Mouse (Mus musculus): ENCODE results near the gene Prr3.
"Not testable (repeated sequence)": the region's sequence is repeated elsewhere in the genome, so short reads cannot be mapped to it uniquely, and the experiment has no call there.

The Prr3 gene

DNA sequence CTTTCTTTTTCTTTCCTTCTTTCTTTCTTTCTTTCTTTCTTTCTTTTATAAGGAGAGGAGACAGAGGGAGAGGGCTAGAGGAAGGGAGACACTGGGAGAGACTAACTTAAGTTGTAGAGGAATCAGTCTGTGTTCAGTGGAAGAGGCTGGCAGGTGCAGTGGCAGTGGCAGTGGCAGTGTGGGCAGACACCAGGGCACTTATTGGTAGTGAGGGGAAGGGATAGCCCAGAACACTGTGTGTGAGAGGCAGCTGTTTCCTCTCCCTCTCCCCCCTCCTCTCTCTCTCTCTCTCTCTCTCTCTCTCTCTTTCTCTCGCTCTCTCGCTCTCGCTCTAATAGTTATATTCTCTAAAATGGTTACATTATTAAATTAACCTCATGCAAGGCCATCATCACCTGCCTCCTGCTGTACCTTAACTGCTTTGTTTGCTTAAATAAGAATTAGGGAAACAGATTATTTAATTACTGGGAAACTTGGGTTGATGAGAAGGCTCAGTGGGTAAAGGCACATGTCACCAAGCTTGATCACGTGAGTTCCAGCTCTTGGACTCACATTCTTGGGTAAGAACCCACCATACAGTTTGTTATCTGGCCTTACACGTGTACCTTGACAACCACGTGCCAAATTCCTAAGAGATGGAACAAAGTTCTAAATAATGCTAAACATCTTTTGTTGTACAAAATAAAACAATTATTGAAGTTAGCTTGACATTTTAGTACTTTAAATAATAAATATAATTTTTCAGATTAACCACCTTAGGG, 18.7 kb upstream of the Prr3 start:
- no peak for DNase-seq (ENCODE audit: low spot score in 2 of 2)

GRCm38 (mm10) chr17:35997713-35998510, 17.9 kb upstream of the Prr3 start:
- DNase-seq (ENCODE audit: low spot score in 2 of 2): peak in 1 of 2 experiments; percentile 26

DNA sequence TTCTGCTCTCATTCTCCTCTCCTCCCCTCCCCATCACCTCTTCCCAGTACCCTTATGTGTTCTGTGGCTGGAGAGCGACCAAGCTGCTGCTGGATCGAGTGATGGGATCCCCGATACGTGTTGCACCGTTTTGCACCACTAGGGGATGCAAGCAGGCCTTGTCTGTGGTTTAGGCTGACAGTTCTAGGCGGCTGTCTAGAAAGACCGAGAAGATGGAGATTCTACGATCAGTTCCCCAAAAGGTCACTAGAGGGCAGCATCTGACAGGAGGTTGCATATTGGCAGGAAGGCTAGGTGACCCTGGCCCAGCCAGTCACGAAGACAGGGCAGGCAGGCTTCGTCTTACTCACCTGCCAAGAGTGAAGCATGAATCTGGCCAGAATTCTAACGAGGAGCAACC, 16.9 kb upstream of the Prr3 start:
- DNase-seq (ENCODE audit: low spot score in 2 of 2): peak; percentile 90 to 93

DNA sequence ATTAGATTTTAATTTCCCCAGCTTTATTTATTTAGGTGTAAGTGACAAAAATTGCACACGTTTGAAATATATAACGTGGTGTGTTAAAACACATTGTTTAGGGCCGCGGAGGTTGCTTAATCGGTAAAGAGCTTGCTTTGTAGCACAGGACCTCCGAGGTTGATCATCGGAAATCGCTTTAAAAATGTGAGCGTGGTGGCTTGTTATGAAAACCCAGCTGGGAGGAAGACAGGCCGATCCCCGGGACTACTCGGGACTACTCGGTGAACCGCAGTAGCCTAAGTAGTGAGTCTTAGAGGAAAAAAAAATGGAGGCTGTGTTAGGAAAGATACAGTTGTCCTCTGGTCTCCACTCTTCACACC, 14.8 kb upstream of the Prr3 start:
- no peak for DNase-seq (ENCODE audit: low spot score in 2 of 2)

DNA sequence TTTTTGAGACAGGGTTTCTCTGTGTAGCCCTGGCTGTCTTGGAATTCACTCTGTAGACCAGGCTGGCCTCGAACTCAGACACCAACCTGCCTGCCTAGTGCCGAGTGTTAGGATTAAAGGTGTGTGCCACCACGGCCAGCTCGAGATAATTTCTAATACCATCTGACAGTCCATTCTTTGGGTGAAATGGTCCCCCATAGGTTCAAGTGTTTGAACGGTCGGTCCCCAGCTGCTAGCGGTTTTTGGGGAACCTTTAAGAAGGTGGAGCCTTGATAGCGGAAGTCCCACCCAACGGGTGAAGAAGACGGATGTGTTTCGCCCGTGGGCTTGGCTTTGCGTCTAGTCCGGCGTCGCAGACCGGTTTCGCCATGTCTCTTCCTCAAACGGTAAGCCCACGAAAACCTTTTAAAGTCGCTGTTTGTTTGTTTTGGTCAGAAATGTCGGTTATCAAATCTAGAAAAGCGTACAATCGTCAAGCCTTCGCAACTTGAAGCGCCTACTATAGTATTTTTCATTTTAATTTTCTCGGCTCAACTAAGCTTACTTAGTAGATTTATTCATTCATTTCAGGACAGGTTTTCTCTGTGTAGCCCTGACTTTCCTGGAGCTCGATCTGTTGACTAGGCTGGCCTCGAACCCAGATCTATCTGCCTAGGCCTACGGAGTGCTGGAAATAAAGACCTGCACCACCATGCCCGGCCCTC, 14.3 kb upstream of the Prr3 start:
- peak; percentile 44 to 79 for DNase-seq (ENCODE audit: low spot score in 2 of 2)

DNA sequence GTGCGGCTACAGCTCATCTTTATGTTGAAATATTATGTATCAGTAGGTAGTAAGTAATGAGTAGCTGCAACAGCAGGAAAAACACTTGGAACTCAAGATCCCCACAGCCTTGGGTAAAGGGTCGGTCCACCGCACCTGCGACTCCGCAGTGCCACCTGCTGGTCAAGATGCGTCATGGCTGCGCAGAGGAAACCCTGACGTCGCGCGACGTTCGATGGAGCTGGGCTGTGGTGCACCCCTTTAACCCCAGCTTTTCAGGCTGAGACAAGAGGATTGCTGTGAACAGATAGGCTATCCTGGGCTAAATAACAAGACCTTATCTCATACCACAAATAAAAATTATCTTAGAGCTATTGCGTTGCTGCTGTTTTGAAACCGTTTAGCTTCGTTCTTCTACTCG, 13.6 kb upstream of the Prr3 start:
- DNase-seq (ENCODE audit: low spot score in 2 of 2): peak; percentile 62 to 63

- no peak for DNase-seq (ENCODE audit: low spot score in 2 of 2)
Observed at GRCm38 (mm10) chr17:35991781-35992180, 11.7 kb upstream of the Prr3 start.

DNA sequence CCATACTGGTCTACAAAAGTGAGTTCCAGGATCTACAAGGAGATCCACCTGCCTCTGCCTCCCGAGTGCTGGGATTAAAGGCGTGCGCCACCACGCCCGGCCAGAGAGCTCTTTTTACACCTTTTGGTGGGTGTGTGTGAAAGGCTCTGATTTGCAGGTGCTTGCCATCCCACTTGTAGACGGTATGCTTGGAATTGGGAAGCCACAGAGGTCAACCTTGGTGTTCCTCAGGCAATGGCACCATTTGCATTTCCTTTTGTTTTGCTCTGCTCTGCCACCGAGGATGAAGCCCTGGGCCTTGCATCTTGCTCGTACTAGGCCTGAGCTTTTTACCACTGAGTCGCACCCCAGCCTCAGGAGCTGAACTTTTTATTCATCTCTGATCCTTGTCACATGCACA, 1.7 kb upstream of the Prr3 start:
- no peak for DNase-seq (ENCODE audit: low spot score in 2 of 2)

DNA sequence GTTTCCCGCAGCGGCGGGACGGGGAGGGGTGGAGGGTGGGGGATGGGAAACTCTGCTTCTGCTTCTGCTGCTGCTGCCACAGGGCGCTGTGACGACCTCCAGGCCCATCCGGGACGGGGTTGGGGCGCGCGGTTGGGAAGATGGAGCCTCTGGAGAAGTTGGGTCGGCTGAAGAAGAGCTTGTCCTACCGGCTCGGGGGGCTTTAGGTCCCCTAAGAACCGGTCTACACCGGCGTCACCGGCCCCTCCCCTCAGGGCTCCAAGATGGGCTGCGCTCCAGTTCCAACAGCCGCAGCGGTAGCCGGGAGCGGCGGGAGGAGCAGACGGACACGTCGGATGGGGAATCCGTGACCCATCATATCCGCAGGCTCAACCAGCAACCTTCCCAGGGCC, 323 bp upstream of the Prr3 start:
- peak; percentile 24 to 53 for DNase-seq (ENCODE audit: low spot score in 2 of 2)

GRCm38 (mm10) chr17:35978811-35979400, 1.1 kb downstream of the Prr3 start:
- DNase-seq (ENCODE audit: low spot score in 2 of 2): no peak

GRCm38 (mm10) chr17:35972131-35972530, 7.9 kb downstream of the Prr3 start:
- DNase-seq (ENCODE audit: low spot score in 2 of 2): no peak

GRCm38 (mm10) chr17:35969418-35970389, 10.3 kb downstream of the Prr3 start, which contains the start of gene Abcf1:
Abcf1 (minus strand) TSS chr17:35969761.
- DNase-seq (ENCODE audit: low spot score in 2 of 2): peak; percentile 96 to 99

GRCm38 (mm10) chr17:35967621-35968020, 12.4 kb downstream of the Prr3 start:
- no peak for DNase-seq (ENCODE audit: low spot score in 2 of 2)

DNA sequence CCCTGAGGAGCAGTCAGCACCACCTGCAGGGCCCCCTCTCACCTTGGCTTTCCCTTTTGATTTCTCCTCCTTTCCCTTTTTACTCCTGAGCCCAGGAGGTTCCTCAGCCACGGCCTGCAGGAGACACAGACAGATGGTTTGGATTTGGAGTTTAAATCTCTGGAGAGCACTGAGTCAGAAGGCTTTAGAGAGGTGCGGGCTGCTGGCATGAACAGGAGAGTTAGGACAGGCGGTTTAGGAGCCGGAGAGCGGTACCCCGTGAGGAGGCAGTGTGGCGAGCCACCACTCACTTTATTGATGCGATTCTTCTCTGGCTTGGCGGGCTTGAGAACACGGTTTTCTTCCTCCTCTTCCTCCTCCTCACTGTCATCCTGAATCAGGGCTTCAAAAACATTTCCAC, 16.8 kb downstream of the Prr3 start:
- no peak for DNase-seq (ENCODE audit: low spot score in 2 of 2)

DNA sequence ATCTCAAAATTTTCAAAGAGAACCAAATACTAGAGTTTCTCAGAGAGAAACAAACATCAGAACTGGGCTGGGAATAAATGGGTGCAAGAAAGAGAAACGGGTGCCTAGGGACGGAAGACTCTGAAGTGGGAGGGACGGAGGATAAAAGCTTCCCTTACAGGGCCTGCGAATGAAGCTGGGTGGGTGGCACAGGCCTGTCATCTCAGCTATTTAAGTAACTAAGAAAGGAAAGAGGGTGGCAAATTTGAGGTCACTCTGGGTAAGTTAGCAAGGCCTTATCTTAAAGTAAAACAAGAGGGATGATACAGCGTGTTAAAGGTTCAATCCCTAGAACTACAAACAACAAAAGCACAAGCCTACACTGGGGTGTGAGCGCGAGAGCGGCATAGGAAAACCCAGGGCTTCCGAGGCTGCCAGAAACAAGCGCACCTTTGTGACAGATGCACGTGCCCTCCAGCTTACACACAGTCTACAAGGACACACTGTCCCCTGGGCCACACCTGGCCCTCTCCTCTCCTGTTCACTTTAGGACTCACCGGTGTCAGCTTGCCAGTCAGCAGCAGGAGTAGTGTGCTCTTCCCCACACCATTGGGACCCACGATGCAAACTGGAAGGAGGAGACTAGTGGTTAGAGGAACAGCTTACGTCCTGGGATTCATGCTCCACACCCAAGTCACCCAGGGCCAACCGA, 21.4 kb downstream of the Prr3 start:
- no peak for DNase-seq (ENCODE audit: low spot score in 2 of 2)

DNA sequence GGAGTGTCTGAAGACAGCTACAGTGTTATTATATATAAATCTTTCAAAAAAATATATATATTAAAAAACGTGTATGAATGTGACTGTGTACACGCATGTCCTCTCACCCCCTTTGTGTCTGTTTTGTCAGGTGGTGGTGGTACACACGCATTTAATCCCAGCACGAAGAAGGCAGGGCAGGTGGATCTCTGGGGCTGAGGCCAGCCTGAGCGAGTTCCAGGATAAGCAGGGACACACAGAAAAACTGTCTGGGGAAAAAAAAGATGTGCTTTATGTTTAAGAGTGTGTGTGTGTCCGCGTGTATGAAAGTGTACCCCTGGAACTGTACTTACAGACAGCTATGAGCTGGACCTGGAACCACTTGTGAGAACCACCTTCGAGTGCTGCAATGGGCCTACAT, 25.4 kb downstream of the Prr3 start:
- DNase-seq (ENCODE audit: low spot score in 2 of 2): no peak

GRCm38 (mm10) chr17:35952559-35952958, 27.5 kb downstream of the Prr3 start:
- DNase-seq (ENCODE audit: low spot score in 2 of 2): not testable (repeated sequence)

DNA sequence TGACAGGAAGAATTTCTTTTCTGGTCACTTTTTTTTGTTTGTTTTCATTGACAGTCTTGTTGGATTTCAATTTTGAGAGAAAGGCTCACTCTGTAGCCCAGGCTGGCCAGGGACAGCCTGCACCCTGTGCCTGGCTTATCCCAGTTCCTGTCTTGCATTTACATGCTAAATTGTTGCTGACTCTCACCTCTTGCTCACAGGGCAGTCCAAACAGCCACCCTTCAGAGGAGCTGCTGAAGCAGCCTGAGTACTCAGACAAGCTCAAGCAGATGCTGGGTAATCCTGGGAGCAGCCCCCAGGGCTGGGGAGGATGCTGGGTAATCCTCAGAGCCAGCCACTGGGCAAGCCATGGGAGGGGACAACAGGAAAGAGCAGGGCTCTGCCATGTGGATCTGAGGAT, 29.1 kb downstream of the Prr3 start:
- DNase-seq (ENCODE audit: low spot score in 2 of 2): not testable (repeated sequence)

DNA sequence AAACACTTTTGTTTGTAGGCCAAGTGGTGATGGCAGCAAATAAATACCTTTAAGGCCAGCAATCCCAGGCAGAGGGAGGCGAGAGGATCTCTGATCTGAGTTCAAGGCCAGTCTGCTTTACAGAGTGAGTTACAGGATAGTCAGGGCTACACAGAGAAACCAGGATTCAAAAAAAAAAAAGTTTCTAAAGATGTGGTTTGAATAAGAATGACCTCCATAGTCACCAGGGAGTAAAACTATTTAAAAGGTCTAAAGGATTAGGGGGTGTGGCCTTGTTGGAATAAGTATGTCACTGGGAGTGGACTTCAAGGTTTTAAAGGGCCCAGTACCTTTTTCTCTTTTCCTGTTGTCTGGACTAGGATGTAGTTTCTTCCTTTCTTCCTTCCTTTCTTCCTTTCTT, 40.1 kb downstream of the Prr3 start:
- DNase-seq (ENCODE audit: low spot score in 2 of 2): no peak

DNA sequence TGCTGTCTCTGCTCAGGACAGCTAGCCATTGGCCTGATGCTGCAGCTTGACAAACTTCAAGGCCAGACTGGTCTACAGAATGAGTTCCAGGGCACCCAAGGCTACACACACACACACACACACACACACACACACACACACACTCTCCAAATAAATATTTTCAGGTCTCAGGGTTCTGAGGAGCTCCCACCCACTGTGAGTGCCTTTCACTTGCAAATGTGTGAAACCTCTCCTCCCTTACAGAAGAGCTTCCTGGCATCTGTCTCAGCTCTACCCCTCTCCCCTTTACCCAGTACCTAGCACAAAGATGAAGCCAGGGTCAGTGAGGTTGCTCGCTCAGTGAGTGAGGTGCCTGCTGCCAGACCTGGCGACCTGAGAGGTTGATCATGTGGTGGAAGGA, 40.9 kb downstream of the Prr3 start:
- DNase-seq (ENCODE audit: low spot score in 2 of 2): no peak
